Mouse (Mus musculus) kidney, postnatal 0 days (tissue): ENCODE measurements around the gene Jsrp1. TPM values are rescaled to one million over a fixed set of nuclear protein-coding genes. Genes with fewer than 3 reads are reported as not detected.
A peak's percentile ranks its signal among the peaks of the same experiment; 100 is the strongest.

Source experiments
- ATAC-seq: fragments of 200-750 bp; cut with Nextera tagmentation; replicated peaks from 2 replicates; pipeline ENCODE4 v1.8.0; 2017; ENCODE audit warnings: low read depth, moderate number of reproducible peaks, moderate TSS enrichment, moderate library complexity; ENCODE audit not compliant: low FRiP score
- DNase-seq: peaks from one replicate; pipeline ENCODE4 v3.0.0-alpha.2; 2016; ENCODE audit warnings: low spot score
- H3K27ac ChIP-seq: fragments of 300-500 bp; sonication (generic); 2 replicates; pipeline ENCODE4 v1.5.1; 2014; ENCODE audit warnings: mild to moderate bottlenecking
- H3K27me3 ChIP-seq: fragments of 300-500 bp; sonication (generic); 2 replicates; pipeline ENCODE4 v1.6.1; 2014; ENCODE audit warnings: low read length, mixed read lengths; ENCODE audit not compliant: insufficient read depth
- H3K36me3 ChIP-seq: fragments of 300-500 bp; sonication (generic); 2 replicates; pipeline ENCODE4 v1.6.1; 2014; ENCODE audit warnings: low read length, mixed read lengths; ENCODE audit not compliant: insufficient read depth
- H3K4me1 ChIP-seq: fragments of 300-500 bp; sonication (generic); replicated peaks from 2 replicates; pipeline ENCODE4 v1.6.1; 2014; ENCODE audit warnings: antibody characterized with exemption, low read length, mixed read lengths; ENCODE audit not compliant: insufficient read depth
- H3K4me2 ChIP-seq: fragments of 300-500 bp; sonication (generic); 2 replicates; pipeline ENCODE4 v1.6.1; 2014; ENCODE audit warnings: mild to moderate bottlenecking, low read length, moderate library complexity, mixed read lengths
- H3K4me3 ChIP-seq: fragments of 300-500 bp; sonication (generic); replicated peaks from 2 replicates; pipeline ENCODE4 v1.5.1; 2014; ENCODE audit warnings: low read depth, low read length
- H3K9ac ChIP-seq: fragments of 300-500 bp; sonication (generic); 2 replicates; pipeline ENCODE4 v1.6.1; 2014; ENCODE audit warnings: low read depth, low read length
- H3K9me3 ChIP-seq: fragments of 300-500 bp; sonication (generic); replicated peaks from 2 replicates; pipeline ENCODE4 v1.6.1; 2016; ENCODE audit warnings: low read length, inconsistent platforms, mixed read lengths
- CTCF ChIP-seq: IDR thresholded peaks from 2 replicates; pipeline ENCODE4 v1.5.1; 2016; ENCODE audit warnings: antibody characterized with exemption, low read depth, mild to moderate bottlenecking, moderate library complexity
- WGBS: fragments of 180-500 bp; shearing (Covaris S2); extraction: QIAGEN DNeasy Blood & Tissue Kit; methylation state at CpG from one replicate; pipeline ENCODE4 v1.1.7; 2014; 5-methylcytosine and 5-hydroxymethylcytosine counted together
- polyA plus RNA-seq: library from polyadenylated mRNA; unstranded; fragments of >200 nt; fragmentation: Nextera tagmentation; extraction: Ambion mirVana; gene quantifications from 2 replicates; pipeline ENCODE4 v1.2.1, GENCODE M21; 2015

The Jsrp1 gene
- polyA plus RNA-seq, 1 experiment from 2014 or later: 4.6 TPM

GRCm38 (mm10) chr10:80827870-80828420 lies 14.6 kb upstream of the Jsrp1 start:
- ATAC-seq: no peak
- peak overlapping the region; percentile 64 for H3K4me2 ChIP-seq
- 0 out of 2 replicates have a peak, but pooled peaks cover 12% of the 10 kb centered on the region for H3K4me1 ChIP-seq
- 55% methylated on average over 10 of the region's 10 CpGs for WGBS
- no peaks in the 10 kb centered on the region for H3K27me3 ChIP-seq
- no peak for TF ChIP-seq CTCF
- no peaks in the 10 kb centered on the region for H3K9me3 ChIP-seq
- DNase-seq: no peak
- peaks cover 15% of the 10 kb centered on the region; the same call in 1 of the 2 replicates for H3K36me3 ChIP-seq
- H3K9ac ChIP-seq: peak overlapping the region; percentile 95
- H3K4me3 ChIP-seq: peak overlapping the region; percentile 78
- no peak overlapping the region for H3K27ac ChIP-seq

GRCm38 (mm10) chr10:80827063-80827869 lies 14.0 kb upstream of the Jsrp1 start:
- 5% methylated on average over 29 of the region's 29 CpGs for WGBS

GRCm38 (mm10) chr10:80826151-80827062 lies 13.1 kb upstream of the Jsrp1 start, which contains the start of gene Oaz1:
Oaz1 (plus strand) TSS chr10:80826656.
- peak within 1 kb of the TSS; percentile 64 for H3K4me2 ChIP-seq
- H3K9ac ChIP-seq: peak within 1 kb of the TSS; percentile 95
- DNase-seq: peak; percentile 100
- H3K4me3 ChIP-seq: peak within 1 kb of the TSS; percentile 78
- no peaks in the 10 kb centered on the region for H3K9me3 ChIP-seq
- under 1% methylated on average over 74 of the region's 82 CpGs for WGBS
- H3K4me1 ChIP-seq: 0 out of 2 replicates have a peak, but pooled peaks cover 12% of the 10 kb centered on the region
- peak within 1 kb of the TSS; percentile 93 for H3K27ac ChIP-seq
- TF ChIP-seq CTCF: no peak
- peak; percentile 96 for ATAC-seq
- H3K36me3 ChIP-seq: peaks cover 15% of the 10 kb centered on the region; the same call in 1 of the 2 replicates
- H3K27me3 ChIP-seq: no peaks in the 10 kb centered on the region

More at GRCm38 (mm10) chr10:80827063-80827869, 14.0 kb upstream of the Jsrp1 start:
- peak overlapping the region; percentile 78 for H3K4me3 ChIP-seq
- peaks cover 15% of the 10 kb centered on the region; the same call in 1 of the 2 replicates for H3K36me3 ChIP-seq
- DNase-seq (no peak), ATAC-seq (no peak)
- no peaks in the 10 kb centered on the region for H3K9me3 ChIP-seq
- H3K27ac ChIP-seq: peak overlapping the region; percentile 93
- peak overlapping the region; percentile 64 for H3K4me2 ChIP-seq
- no peaks in the 10 kb centered on the region for H3K27me3 ChIP-seq
- H3K4me1 ChIP-seq: 0 out of 2 replicates have a peak, but pooled peaks cover 12% of the 10 kb centered on the region
- no peak for TF ChIP-seq CTCF
- peak overlapping the region; percentile 95 for H3K9ac ChIP-seq

- Histone ChIP-seq H3K27ac (no peak overlapping the region), H3K4me3 (no peak overlapping the region), H3K36me3 (peaks cover 9% of the 10 kb centered on the region; the same call in 1 of the 2 replicates), H3K27me3 (no peaks in the 10 kb centered on the region), H3K4me2 (no peak overlapping the region), H3K9me3 (no peaks in the 10 kb centered on the region), H3K4me1 (0 out of 2 replicates have a peak, but pooled peaks cover 7% of the 10 kb centered on the region), H3K9ac (no peak overlapping the region)
- no peak for TF ChIP-seq CTCF
- no peak for ATAC-seq
- no peak for DNase-seq
- WGBS: 61% methylated on average over 2 of the region's 2 CpGs
Measured at GRCm38 (mm10) chr10:80824827-80825226, 11.5 kb upstream of the Jsrp1 start.

GRCm38 (mm10) chr10:80823847-80824643 lies 10.7 kb upstream of the Jsrp1 start:
- Histone ChIP-seq H3K36me3 (0 out of 2 replicates have a peak, but pooled peaks cover under 1% of the 10 kb centered on the region), H3K9me3 (no peaks in the 10 kb centered on the region), H3K4me2 (no peak overlapping the region), H3K4me3 (no peak overlapping the region), H3K27ac (peak overlapping the region; percentile 67), H3K27me3 (no peaks in the 10 kb centered on the region), H3K4me1 (0 out of 2 replicates have a peak, but pooled peaks cover 7% of the 10 kb centered on the region), H3K9ac (no peak overlapping the region)
- DNase-seq (peak; percentile 22), ATAC-seq (no peak)
- WGBS: 29% methylated on average over 8 of the region's 8 CpGs
- no peak for TF ChIP-seq CTCF
